Mouse (Mus musculus) liver, adult 2 months (tissue): ENCODE measurements at regions not wholly inside any gene's neighbourhood (a gene's known extent, or its start where the extent isn't known, plus 50 kb on each side); places are given as distances from the start of the nearest gene placed in this dataset.

Experiments used
- CTCF ChIP-seq: fragments of 200-500 bp; IDR thresholded peaks from 2 replicates; pipeline ENCODE4 v1.5.1; 2011; ENCODE audit warnings: low read depth, low read length, control low read depth
- POLR2A ChIP-seq: fragments of 200-500 bp; IDR thresholded peaks from 2 replicates; pipeline ENCODE4 v1.6.1; 2011; ENCODE audit warnings: low read length, control low read depth; ENCODE audit not compliant: insufficient read depth; ENCODE audit errors: extremely low read depth

- TF ChIP-seq CTCF, result no peak
- no peak for TF ChIP-seq POLR2A
Measured at GRCm38 (mm10) chr2:45205756-45206155, 88.6 kb upstream of the Zeb2 start.
